Mouse (Mus musculus) midbrain, postnatal 0 days (tissue): Measurements from ENCODE around the gene Uhrf1bp1l. TPM values are rescaled to one million over a fixed set of nuclear protein-coding genes. Genes with fewer than 3 reads are reported as not detected.

Source experiments
- ATAC-seq: fragments of 200-750 bp; cut with Nextera tagmentation; 2 replicates; pipeline ENCODE4 v1.8.0; 2017; ENCODE audit warnings: moderate number of reproducible peaks, mild to moderate bottlenecking, moderate TSS enrichment, moderate library complexity; ENCODE audit not compliant: low FRiP score
- DNase-seq: peaks from one replicate; pipeline ENCODE4 v3.0.0-alpha.2; 2015; ENCODE audit warnings: low spot score
- H3K27ac ChIP-seq: fragments of 300-500 bp; sonication (generic); 2 replicates; pipeline ENCODE4 v1.5.1; 2014; ENCODE audit warnings: low read depth, mild to moderate bottlenecking, low read length, mixed read lengths
- H3K27me3 ChIP-seq: fragments of 300-500 bp; sonication (generic); 2 replicates; pipeline ENCODE4 v1.6.1; 2014; ENCODE audit warnings: low read length, control low read depth, mixed read lengths; ENCODE audit not compliant: insufficient read depth
- H3K36me3 ChIP-seq: fragments of 300-500 bp; sonication (generic); 2 replicates; pipeline ENCODE4 v1.6.1; 2014; ENCODE audit warnings: low read length, control low read depth, mixed read lengths; ENCODE audit not compliant: insufficient read depth
- H3K4me1 ChIP-seq: fragments of 300-500 bp; sonication (generic); 2 replicates; pipeline ENCODE4 v1.6.1; 2014; ENCODE audit warnings: mild to moderate bottlenecking, control low read depth, antibody characterized with exemption, low read length, mixed read lengths; ENCODE audit not compliant: insufficient read depth
- H3K4me2 ChIP-seq: fragments of 300-500 bp; sonication (generic); 2 replicates; pipeline ENCODE4 v1.6.1; 2014; ENCODE audit warnings: low read depth, mild to moderate bottlenecking, low read length, mixed read lengths; ENCODE audit not compliant: poor library complexity, severe bottlenecking
- H3K4me3 ChIP-seq: fragments of 300-500 bp; sonication (generic); 2 replicates; pipeline ENCODE4 v1.5.1; 2014; ENCODE audit warnings: low read depth, mild to moderate bottlenecking, low read length, moderate library complexity
- H3K9ac ChIP-seq: fragments of 300-500 bp; sonication (generic); replicated peaks from 2 replicates; pipeline ENCODE4 v1.6.1; 2014; ENCODE audit warnings: mild to moderate bottlenecking, low read length, moderate library complexity, mixed read lengths; ENCODE audit not compliant: poor library complexity, severe bottlenecking
- H3K9me3 ChIP-seq: fragments of 300-500 bp; sonication (generic); 2 replicates; pipeline ENCODE4 v1.6.1; 2016; ENCODE audit warnings: low read length, control low read depth
- CTCF ChIP-seq: IDR thresholded peaks from 2 replicates; pipeline ENCODE4 v1.5.1; 2016; ENCODE audit warnings: antibody characterized with exemption, mild to moderate bottlenecking
- WGBS: fragments of 180-500 bp; shearing (Covaris S2); extraction: QIAGEN DNeasy Blood & Tissue Kit; methylation state at CpG from one replicate; pipeline ENCODE4 v1.1.7; 2014; 5-methylcytosine and 5-hydroxymethylcytosine counted together
- polyA plus RNA-seq: library from polyadenylated mRNA; unstranded; fragments of >200 nt; fragmentation: Nextera tagmentation; extraction: Ambion mirVana; gene quantifications from 2 replicates; pipeline ENCODE4 v1.2.1, GENCODE M21; 2015
- total RNA-seq: library from RNA; depleted of rRNA; stranded (reverse); fragments of >200 nt; gene quantifications from 2 replicates; pipeline ENCODE4 v1.2.3, GENCODE M21; 2014; rRNA removed

Uhrf1bp1l gene
- total and polyA plus RNA-seq, 2 experiments from 2014 or later = 32.3 to 33.8 TPM

DNA sequence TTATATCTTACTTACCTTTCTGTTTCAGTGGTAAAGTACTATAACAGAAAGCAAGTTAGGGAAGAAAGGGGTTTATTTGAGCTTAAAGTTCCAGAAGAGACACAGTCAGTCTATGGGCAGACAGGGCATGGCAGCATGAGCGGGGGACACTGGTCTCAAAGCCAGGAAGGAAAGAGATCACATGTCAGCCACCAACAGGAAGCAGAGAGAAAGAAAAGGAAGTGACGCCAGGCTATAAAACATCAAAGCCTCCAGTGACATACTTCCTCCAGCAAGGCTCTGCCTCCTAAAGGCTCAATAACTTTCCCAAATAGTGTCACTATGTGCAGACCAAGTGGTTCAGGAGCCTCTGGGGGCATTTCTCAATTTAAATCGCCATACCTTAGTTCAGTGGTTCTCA lies 124.0 kb downstream of the Uhrf1bp1l start:
- H3K4me2 ChIP-seq = no peak overlapping the region
- 88% methylated on average over 3 of the region's 3 CpGs for WGBS
- TF ChIP-seq CTCF = no peak

More for the DNA sequence above, 124.0 kb downstream of the Uhrf1bp1l start:
- ATAC-seq (no peak), DNase-seq (no peak)
- no peaks in the 10 kb centered on the region for H3K9me3 ChIP-seq
- H3K4me3 ChIP-seq = no peak overlapping the region
- H3K4me1 ChIP-seq = no peaks in the 10 kb centered on the region
- H3K27me3 ChIP-seq = no peaks in the 10 kb centered on the region
- no peaks in the 10 kb centered on the region for H3K36me3 ChIP-seq
- no peak overlapping the region for H3K27ac ChIP-seq
- H3K9ac ChIP-seq = no peak overlapping the region

Other genes starting within 250 kb of the Uhrf1bp1l start
- gene Nr1h4, start 211.4 kb upstream of the Uhrf1bp1l start, total RNA-seq = not detected in 2 replicates
- gene Nr1h4, start 211.4 kb upstream of the Uhrf1bp1l start, polyA plus RNA-seq = not detected in 2 replicates
- 1.9 and 3.7 TPM in 2 replicates for gene Slc17a8, start 123.7 kb upstream of the Uhrf1bp1l start, total RNA-seq
- 0.76 and 0.93 TPM in 2 replicates for gene Slc17a8, start 123.7 kb upstream of the Uhrf1bp1l start, polyA plus RNA-seq
- gene Scyl2, start 58.7 kb upstream of the Uhrf1bp1l start, total RNA-seq = 35.6 and 45.4 TPM in 2 replicates
- 5.8 and 7.0 TPM in 2 replicates for gene Scyl2, start 58.7 kb upstream of the Uhrf1bp1l start, polyA plus RNA-seq
- gene Actr6, start 12.7 kb upstream of the Uhrf1bp1l start, total RNA-seq = 30.5 and 37.3 TPM in 2 replicates
- gene Actr6, start 12.7 kb upstream of the Uhrf1bp1l start, polyA plus RNA-seq = 59.4 and 63.9 TPM in 2 replicates
- gene Anks1b, start 128.5 kb downstream of the Uhrf1bp1l start, total RNA-seq = 159 and 342 TPM in 2 replicates
- 95.4 and 105 TPM in 2 replicates for gene Anks1b, start 128.5 kb downstream of the Uhrf1bp1l start, polyA plus RNA-seq